Mouse (Mus musculus) urinary bladder, postnatal 36 days (tissue): ENCODE results near the gene Tnfsf11.

Experiments
- DNase-seq, 2 experiments: peaks; one replicate each; pipeline ENCODE4 v3.0.0; 2022; ENCODE audit warnings: low spot score in 2 of 2, mixed read lengths in 1 of 2

Tnfsf11 gene

GRCm38 (mm10) chr14:78307286-78308237 is at the start of gene Tnfsf11:
Tnfsf11 (minus strand) TSS chr14:78308043.
- no peak for DNase-seq

DNA sequence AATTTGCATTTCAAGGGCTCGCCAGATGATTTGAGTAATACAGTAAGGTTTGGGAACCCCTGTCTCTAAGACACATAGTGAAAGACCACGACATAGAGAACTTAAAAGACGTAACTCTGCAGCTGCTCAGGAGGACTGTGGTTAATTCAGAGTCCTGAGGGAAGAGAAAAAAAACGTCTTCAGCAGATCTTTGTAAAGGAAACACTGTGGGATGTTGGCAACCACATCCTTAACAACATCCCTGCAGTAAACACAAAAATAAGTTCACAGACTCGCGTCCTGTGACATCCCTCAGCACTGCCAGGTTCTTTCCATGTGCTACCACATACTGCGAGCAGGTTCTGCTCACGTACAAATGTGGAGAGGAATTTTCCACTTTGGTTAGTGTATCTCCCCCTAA is 48.9 kb upstream of the Tnfsf11 start:
- no peak for DNase-seq

GRCm38 (mm10) chr14:78355381-78355780 is 47.5 kb upstream of the Tnfsf11 start:
- no peak for DNase-seq

DNA sequence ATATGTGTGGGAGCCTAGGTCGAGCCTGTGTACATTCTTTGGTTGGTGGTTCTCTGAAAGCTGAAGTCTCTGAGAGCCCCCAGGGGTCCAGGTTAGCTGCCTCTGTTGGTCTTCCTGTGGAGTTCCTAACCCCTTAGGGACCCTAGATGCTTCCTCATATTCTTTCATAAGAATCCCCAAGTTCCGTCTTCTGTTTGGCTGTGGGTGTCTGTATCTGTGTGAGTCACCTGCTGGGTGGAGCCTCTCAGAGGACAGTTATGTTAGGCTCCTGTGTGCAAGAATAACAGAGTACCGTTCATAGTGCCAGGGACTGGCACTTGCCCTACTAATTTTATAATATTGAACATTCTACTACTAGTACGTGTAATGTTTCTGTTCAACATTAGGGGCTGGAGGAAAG is 45.0 kb upstream of the Tnfsf11 start:
- no peak for DNase-seq

GRCm38 (mm10) chr14:78351544-78351943 is 43.7 kb upstream of the Tnfsf11 start:
- no peak for DNase-seq

DNA sequence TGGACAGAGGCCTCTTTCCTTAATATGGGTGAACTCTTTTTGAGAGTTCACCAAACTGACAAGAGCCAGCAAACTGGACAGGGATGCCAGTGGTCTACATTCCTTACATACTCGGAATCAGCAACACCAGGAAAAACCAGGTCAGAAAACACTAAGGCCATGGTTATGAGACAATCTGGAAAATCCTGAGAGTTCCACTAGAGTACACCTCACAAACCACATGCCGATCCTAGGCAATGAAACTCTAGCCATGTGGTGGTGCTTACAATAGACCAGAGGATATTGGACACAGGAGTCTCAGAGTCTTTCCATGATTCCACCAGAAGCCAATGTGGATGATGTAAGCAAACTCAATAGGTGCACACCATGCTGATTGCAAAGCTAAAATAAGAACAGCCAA is 39.9 kb upstream of the Tnfsf11 start:
- no peak for DNase-seq

DNA sequence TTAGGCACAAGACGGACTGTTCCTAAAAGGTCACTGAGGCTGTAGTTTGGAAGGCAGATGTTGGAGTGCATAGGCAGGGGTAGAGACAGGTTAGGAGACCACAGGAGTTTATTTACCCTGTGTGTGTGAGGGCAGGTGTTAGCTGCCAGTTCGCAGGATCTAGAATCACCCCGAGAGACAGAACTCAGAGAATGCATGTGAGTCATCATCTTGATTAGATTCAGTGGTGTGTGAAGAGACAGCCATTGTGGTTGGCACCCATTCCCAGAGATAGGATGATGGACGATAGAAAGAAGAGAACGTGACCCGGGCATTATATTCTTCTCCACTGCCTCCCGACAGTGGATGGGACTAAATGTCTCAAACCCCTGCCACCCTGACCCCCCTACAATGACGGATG is 35.2 kb upstream of the Tnfsf11 start:
- DNase-seq: no peak

- DNase-seq: no peak
Observed at GRCm38 (mm10) chr14:78342146-78342545, 34.3 kb upstream of the Tnfsf11 start.

- DNase-seq: no peak
Observed at GRCm38 (mm10) chr14:78333341-78333740, 25.5 kb upstream of the Tnfsf11 start.

DNA sequence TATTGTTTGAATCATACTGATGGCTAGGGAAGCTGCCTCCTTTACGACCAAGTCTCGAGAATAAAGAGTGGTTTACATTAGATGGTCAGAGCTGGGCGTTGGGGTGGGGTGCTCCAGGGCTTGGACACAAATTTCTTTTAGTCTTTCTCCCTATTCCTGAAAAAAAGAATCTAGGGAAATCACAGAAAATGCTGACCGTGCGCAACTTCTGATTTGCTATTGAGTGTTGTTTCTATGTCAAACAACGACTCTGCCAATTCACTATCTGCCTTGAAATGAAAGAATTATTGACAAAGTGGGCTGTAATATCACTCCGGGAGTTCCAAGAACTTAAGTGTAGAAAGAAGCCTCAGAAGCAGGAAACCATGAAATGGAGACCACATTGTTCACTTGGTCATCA is 23.5 kb upstream of the Tnfsf11 start:
- DNase-seq: no peak

DNA sequence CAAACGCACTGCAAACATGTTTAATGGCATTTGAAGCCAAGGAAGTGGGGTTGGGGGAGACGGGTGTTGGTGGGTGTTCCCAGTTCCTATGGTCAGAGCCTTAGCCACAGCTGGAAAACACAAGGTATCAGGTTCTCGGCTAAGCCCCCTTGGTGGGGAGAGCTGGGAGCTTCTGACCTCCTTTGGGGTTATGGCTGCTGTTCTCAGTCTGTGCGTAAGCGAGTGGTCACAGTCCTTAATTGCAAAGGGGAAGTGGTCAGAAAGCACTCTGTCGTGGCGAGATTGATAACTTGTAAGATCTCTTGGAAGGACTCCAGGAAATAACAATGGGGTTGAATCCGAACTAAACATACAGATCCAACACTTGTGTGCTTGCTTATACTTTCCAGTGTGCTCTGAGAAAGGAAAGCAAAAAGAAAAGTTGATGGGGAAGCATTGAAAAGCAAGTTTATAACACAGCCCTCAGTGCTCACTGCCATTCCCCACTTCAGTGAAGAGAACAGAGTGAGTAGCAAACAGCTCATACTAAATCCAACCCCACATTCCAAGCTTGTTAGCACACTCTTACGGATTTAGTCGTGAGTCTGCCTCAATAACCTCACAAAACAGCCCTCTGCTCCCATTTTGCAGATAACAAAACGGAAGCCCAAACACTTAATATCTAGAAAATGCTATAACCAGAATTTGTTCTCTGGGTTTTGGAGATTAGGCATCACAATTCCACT is 22.9 kb upstream of the Tnfsf11 start:
- DNase-seq: no peak

DNA sequence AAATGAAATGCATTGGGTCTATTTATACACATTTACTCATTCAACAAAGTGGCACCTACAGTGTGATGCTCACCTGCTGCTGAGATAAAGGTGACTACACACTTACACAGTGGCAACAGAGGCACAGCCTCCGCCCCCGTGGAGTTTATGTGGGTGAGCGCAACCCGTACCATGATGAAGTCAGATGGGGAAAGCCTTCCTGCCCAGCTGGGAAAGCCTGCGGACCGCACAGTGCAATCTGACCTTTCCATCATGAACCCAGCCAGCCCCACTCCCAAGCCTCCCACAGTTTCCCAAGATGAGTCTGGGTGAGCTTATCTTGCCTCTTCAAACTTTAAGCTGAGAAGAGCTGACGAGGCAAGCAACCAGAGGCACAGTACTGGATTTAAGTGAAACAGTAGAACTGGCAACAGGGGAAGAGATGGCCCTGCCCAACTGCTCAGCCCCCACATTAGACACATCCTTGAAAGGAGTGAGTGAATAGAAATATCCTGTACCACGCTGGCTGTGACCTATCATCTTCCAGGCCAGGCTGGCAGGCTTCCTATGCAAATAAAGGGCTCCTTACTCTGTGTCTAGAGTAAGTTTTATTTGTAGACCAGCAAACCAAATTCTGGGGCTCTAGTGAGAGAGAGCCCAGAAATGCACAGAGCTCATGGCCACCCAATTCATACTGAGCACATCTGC is 22.1 kb upstream of the Tnfsf11 start:
- no peak for DNase-seq

DNA sequence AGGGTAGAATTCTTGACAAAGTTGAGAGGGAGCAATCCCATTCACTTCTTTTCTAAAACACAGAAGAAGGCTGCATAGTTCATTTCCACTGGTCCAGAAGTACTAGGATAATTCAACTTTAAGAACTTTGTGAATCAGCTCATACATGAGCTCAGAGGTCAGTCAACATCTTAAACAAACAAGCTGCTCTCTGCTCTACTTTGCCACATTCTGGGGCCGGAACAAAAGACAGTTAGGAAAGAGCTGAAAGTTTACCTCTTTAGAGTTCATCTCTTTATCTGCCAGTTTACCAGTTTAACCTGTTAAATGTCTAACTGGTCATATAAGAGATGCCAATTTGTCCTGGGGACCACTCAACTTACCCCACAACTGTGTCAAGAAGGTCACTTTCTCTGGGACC is 15.5 kb upstream of the Tnfsf11 start:
- no peak for DNase-seq

DNA sequence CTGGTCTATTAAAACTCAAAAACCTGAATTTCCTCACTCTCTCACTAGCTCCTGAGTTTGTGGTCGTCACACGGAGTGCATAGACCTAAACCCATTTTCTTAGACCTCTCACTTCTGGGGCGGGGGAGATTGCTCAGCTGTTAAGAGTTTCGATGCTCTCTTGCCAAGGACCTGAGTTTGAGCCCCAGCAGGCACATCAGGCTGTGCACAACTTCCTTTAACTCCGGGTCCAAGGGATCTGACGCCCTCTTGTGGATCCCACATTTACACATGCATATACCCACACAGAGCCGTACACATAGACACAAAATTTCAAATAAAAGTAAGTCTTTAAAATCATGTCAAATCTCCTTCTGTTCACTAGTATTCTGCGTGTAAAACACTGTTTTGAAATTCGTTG is 15.1 kb upstream of the Tnfsf11 start:
- DNase-seq: no peak

DNA sequence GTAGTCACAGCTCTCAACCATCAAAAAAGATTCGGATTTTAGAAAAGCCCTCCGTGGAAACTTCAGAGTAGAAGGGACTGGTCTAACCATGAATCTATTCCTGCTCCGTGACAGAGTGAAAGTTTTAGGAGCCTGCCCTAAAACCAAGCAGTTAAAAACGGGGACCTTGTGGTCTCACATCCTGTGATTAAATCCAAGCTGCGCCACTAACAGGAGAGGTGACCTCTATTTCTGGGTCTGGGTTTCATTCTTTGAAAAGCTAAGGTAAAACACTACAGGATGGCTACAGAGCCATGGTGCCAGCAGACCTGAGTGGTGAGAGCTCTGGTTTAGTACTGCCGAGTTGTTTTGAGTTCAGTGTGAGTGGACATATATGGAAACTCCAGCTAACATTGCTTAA is 12.4 kb upstream of the Tnfsf11 start:
- no peak for DNase-seq

GRCm38 (mm10) chr14:78319580-78319979 is 11.7 kb upstream of the Tnfsf11 start:
- DNase-seq: no peak

DNA sequence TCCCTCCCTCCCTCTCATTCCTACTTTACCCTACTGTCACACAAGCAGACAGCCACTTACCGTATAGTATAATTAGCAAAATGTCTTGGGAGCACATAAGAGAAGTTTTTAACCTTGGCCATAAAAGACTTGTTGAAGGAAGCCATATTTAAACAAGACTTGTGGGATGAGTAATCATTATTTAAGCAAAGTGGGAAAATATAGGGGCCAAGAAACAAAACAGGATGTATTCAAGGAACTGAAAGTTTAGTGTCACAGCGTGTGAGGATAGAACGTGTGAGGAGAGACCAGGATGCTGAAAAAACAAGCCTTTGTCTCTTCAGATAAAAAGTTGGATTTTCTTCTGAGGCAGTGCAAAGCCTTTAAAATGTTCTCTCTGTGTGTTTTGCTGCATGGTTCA is 11.2 kb upstream of the Tnfsf11 start:
- no peak for DNase-seq

DNA sequence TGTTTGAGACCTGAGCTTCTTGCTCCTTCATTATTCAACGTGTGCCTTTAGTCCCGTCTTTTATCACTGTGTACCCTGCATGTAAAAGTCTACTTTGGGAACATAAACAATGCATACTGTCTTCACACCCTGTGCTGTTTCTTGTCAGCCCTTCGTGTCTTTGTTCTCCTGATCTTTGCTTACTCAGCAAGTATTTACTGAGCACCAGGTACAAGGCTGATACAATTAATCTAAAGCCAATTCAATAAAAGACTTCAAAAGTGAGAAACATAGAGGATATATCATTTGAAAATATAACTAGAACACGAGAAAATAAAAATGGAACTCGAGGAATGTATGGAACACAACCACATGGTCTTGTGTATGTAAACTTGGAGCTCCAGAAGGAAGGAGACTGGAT is 9.8 kb upstream of the Tnfsf11 start:
- DNase-seq: no peak

- DNase-seq: no peak
Observed at GRCm38 (mm10) chr14:78300914-78301313, 6.9 kb downstream of the Tnfsf11 start.

DNA sequence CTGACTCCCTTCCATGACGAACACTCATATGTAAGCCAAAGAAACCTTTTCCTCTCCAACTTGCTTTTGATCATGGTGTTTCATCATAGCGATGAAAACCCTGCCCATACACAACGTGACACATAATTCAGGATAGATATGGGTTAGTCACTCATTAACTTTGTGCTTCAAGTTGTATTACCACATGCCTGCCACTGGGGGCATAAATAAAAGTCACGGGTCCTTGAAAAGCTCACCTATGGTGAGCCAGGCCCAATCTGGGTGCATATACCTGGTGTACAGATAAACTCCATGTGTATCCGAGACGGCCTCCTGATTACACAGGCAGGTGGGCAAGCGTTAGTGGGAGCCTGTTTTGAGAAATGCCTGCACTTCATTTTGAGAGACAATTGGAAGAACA is 15.2 kb downstream of the Tnfsf11 start:
- DNase-seq: no peak

DNA sequence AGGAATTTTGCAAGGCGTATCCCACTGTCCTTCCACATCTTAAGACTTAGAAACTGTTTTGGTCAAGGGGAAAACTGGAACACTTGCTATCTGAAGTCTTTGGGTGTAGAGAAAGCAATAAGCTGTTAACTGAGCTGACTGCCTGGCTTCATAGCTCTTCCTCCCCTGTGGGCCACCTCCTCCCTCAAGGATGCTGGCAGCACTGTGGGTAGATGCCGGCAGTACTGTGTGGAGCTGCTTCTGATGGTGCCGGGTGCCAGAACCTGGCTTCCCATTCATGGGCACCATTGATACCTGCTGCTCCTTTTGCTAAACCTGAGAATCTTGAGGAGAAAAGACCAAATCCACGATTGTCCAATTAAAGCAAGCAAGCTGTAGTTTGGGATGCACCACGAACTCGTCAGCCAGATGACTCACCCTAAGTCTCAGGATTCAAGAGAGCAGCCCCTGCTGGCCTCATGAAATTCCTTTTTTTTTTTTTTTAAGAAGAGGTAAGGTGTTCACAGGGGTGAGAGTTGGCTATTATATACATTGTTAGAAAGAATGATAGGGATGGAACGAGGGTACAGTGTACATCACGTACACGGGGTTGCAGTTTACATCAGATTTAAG is 17.8 kb downstream of the Tnfsf11 start:
- no peak for DNase-seq

DNA sequence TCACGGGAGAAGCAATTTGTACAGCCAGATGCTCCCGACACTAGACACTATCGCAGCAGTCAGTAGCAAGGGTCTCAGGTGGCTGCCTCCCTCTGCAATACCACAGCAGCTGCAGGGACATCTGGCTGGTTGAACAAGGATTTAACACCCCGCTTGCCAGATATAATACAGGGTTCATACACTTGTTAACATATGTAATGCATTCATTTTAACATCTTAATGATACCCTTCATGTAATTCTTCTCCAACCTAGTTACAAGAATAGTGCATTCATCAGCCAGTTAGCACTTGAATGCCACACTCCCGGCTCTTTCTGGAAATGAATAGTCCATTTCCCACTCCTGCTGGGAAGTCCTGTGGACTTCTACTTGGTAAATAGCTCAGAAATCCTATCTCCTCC is 18.9 kb downstream of the Tnfsf11 start:
- no peak for DNase-seq
